Mouse (Mus musculus) limb, embryonic 13.5 days (tissue): Measurements from ENCODE around the gene Epop. TPM values are rescaled to one million over a fixed set of nuclear protein-coding genes. Genes with fewer than 3 reads are reported as not detected.
"Not testable (repeated sequence)": the region's sequence is repeated elsewhere in the genome, so short reads cannot be mapped to it uniquely, and the experiment has no call there.

Experiments used
- ATAC-seq: fragments of 200-750 bp; cut with Nextera tagmentation; 2 replicates; pipeline ENCODE4 v1.8.0; 2017; ENCODE audit warnings: low read depth, moderate number of reproducible peaks, moderate TSS enrichment; ENCODE audit not compliant: low FRiP score
- H3K27ac ChIP-seq: fragments of 300-500 bp; sonication (generic); 2 replicates; pipeline ENCODE4 v1.5.1; 2015; ENCODE audit warnings: inconsistent platforms, mild to moderate bottlenecking, moderate library complexity
- H3K27me3 ChIP-seq: fragments of 300-500 bp; sonication (generic); 2 replicates; pipeline ENCODE4 v1.6.1; 2015; ENCODE audit warnings: mild to moderate bottlenecking, inconsistent platforms
- H3K36me3 ChIP-seq: fragments of 300-500 bp; sonication (generic); 2 replicates; pipeline ENCODE4 v1.6.1; 2015; ENCODE audit warnings: inconsistent platforms, mild to moderate bottlenecking, moderate library complexity
- H3K4me1 ChIP-seq: fragments of 300-500 bp; sonication (generic); 2 replicates; pipeline ENCODE4 v1.6.1; 2015; ENCODE audit warnings: inconsistent platforms
- H3K4me2 ChIP-seq: fragments of 300-500 bp; sonication (generic); replicated peaks from 2 replicates; pipeline ENCODE4 v1.6.1; 2015; ENCODE audit warnings: inconsistent platforms, mild to moderate bottlenecking, moderate library complexity
- H3K4me3 ChIP-seq: fragments of 300-500 bp; sonication (generic); 2 replicates; pipeline ENCODE4 v1.5.1; 2015; ENCODE audit warnings: moderate library complexity, mild to moderate bottlenecking, inconsistent platforms
- H3K9ac ChIP-seq: fragments of 300-500 bp; sonication (generic); 2 replicates; pipeline ENCODE4 v1.6.1; 2015; ENCODE audit warnings: mild to moderate bottlenecking, inconsistent platforms
- H3K9me3 ChIP-seq: fragments of 300-500 bp; sonication (generic); 2 replicates; pipeline ENCODE4 v1.6.1; 2016; ENCODE audit warnings: inconsistent platforms
- WGBS: fragments of 180-500 bp; shearing (Covaris S2); methylation state at CpG from one replicate; pipeline ENCODE4 v1.1.7; 2015; 5-methylcytosine and 5-hydroxymethylcytosine counted together
- polyA plus RNA-seq: library from polyadenylated mRNA; unstranded; fragments of >200 nt; fragmentation: Nextera tagmentation; extraction: Ambion mirVana; gene quantifications from 2 replicates; pipeline ENCODE4 v1.2.1, GENCODE M21; 2015

The Epop gene
- polyA plus RNA-seq, 1 experiment from 2014 or later, result 4.6 TPM

- Histone ChIP-seq H3K9me3 (no peaks in the 10 kb centered on the region), H3K9ac (peak overlapping the region; percentile 88), H3K36me3 (no peaks in the 10 kb centered on the region), H3K27ac (peak overlapping the region; percentile 65; the same call in 1 of the 2 replicates), H3K4me1 (peaks cover 37% of the 10 kb centered on the region), H3K4me2 (peak overlapping the region; percentile 92), H3K27me3 (peaks cover 21% of the 10 kb centered on the region), H3K4me3 (peak overlapping the region; percentile 90)
- WGBS, result 9% methylated on average over 13 of the region's 13 CpGs
- ATAC-seq, result no peak
Measured at GRCm38 (mm10) chr11:97659267-97659989, 29.9 kb upstream of the Epop start.

- WGBS, result 59% methylated on average over 11 of the region's 11 CpGs
- Histone ChIP-seq H3K27me3 (peaks cover 21% of the 10 kb centered on the region), H3K9me3 (no peaks in the 10 kb centered on the region), H3K9ac (no peak overlapping the region), H3K4me3 (peak overlapping the region; percentile 90), H3K27ac (no peak overlapping the region), H3K4me1 (peaks cover 36% of the 10 kb centered on the region), H3K36me3 (no peaks in the 10 kb centered on the region), H3K4me2 (peak overlapping the region; percentile 92)
- no peak for ATAC-seq
Measured at GRCm38 (mm10) chr11:97658751-97659266, 29.3 kb upstream of the Epop start.

GRCm38 (mm10) chr11:97657967-97658366 is 28.5 kb upstream of the Epop start:
- not testable (repeated sequence) for H3K27ac ChIP-seq, H3K4me2 ChIP-seq, H3K9me3 ChIP-seq, ATAC-seq, H3K4me3 ChIP-seq, H3K9ac ChIP-seq, H3K36me3 ChIP-seq
- Histone ChIP-seq H3K4me1 (peaks cover 36% of the 10 kb centered on the region), H3K27me3 (peaks cover 21% of the 10 kb centered on the region)
- 92% methylated on average over 6 of the region's 6 CpGs for WGBS

GRCm38 (mm10) chr11:97657184-97657945 is 27.9 kb upstream of the Epop start:
- Histone ChIP-seq H3K27ac (no peak overlapping the region), H3K4me1 (peaks cover 32% of the 10 kb centered on the region), H3K27me3 (peaks cover 18% of the 10 kb centered on the region), H3K4me3 (no peak overlapping the region), H3K4me2 (no peak overlapping the region), H3K36me3 (no peaks in the 10 kb centered on the region), H3K9me3 (peaks cover 3% of the 10 kb centered on the region; the same call in 1 of the 2 replicates), H3K9ac (no peak overlapping the region)
- ATAC-seq, result no peak
- 28% methylated on average over 5 of the region's 6 CpGs for WGBS

- ATAC-seq, result no peak
- peaks cover 9% of the 10 kb centered on the region for H3K27me3 ChIP-seq
- H3K36me3 ChIP-seq, result no peaks in the 10 kb centered on the region
- peaks cover 22% of the 10 kb centered on the region for H3K4me1 ChIP-seq
- no peak overlapping the region for H3K4me3 ChIP-seq
- H3K9me3 ChIP-seq, result peaks cover 3% of the 10 kb centered on the region; the same call in 1 of the 2 replicates
- H3K9ac ChIP-seq, result no peak overlapping the region
- H3K4me2 ChIP-seq, result no peak overlapping the region
- 75% methylated on average over 14 of the region's 14 CpGs for WGBS
- H3K27ac ChIP-seq, result no peak overlapping the region
Measured at GRCm38 (mm10) chr11:97656269-97656971, 26.9 kb upstream of the Epop start.

- Histone ChIP-seq H3K27me3 (no peaks in the 10 kb centered on the region), H3K9me3 (peaks cover 3% of the 10 kb centered on the region; the same call in 1 of the 2 replicates), H3K36me3 (no peaks in the 10 kb centered on the region), H3K4me3 (no peak overlapping the region), H3K4me1 (peaks cover 10% of the 10 kb centered on the region), H3K4me2 (no peak overlapping the region), H3K9ac (no peak overlapping the region), H3K27ac (no peak overlapping the region)
- ATAC-seq, result no peak
- WGBS, result 90% methylated on average over 2 of the region's 2 CpGs
Measured at GRCm38 (mm10) chr11:97654210-97654609, 24.7 kb upstream of the Epop start.

- WGBS, result 80% methylated on average over 11 of the region's 11 CpGs
- H3K4me2 ChIP-seq, H3K9ac ChIP-seq, H3K4me1 ChIP-seq, ATAC-seq, H3K4me3 ChIP-seq, H3K36me3 ChIP-seq, H3K9me3 ChIP-seq, H3K27me3 ChIP-seq, H3K27ac ChIP-seq: not testable (repeated sequence)
Measured at GRCm38 (mm10) chr11:97653376-97653775, 23.9 kb upstream of the Epop start.

- 52% methylated on average over 5 of the region's 5 CpGs for WGBS
- Histone ChIP-seq H3K9me3 (peaks cover 3% of the 10 kb centered on the region; the same call in 1 of the 2 replicates), H3K27ac (no peak overlapping the region), H3K9ac (no peak overlapping the region), H3K27me3 (no peaks in the 10 kb centered on the region), H3K4me3 (no peak overlapping the region), H3K4me2 (no peak overlapping the region), H3K36me3 (no peaks in the 10 kb centered on the region), H3K4me1 (peaks cover 4% of the 10 kb centered on the region; the same call in 1 of the 2 replicates)
- no peak for ATAC-seq
Measured at GRCm38 (mm10) chr11:97650341-97650740, 20.8 kb upstream of the Epop start.

GRCm38 (mm10) chr11:97648541-97648940 is 19.0 kb upstream of the Epop start:
- H3K9ac ChIP-seq, H3K27ac ChIP-seq, H3K9me3 ChIP-seq, H3K4me3 ChIP-seq, H3K4me1 ChIP-seq, H3K36me3 ChIP-seq, ATAC-seq, H3K27me3 ChIP-seq, H3K4me2 ChIP-seq: not testable (repeated sequence)
- WGBS, result 80% methylated on average over 4 of the region's 4 CpGs

GRCm38 (mm10) chr11:97644834-97645233 is 15.3 kb upstream of the Epop start:
- WGBS, result 2% methylated on average over 6 of the region's 6 CpGs
- Histone ChIP-seq H3K9me3 (no peaks in the 10 kb centered on the region), H3K27me3 (no peaks in the 10 kb centered on the region), H3K4me1 (0 out of 2 replicates have a peak, but pooled peaks cover under 1% of the 10 kb centered on the region), H3K36me3 (no peaks in the 10 kb centered on the region), H3K4me2 (no peak overlapping the region), H3K9ac (no peak overlapping the region), H3K4me3 (no peak overlapping the region), H3K27ac (no peak overlapping the region)
- ATAC-seq, result no peak

GRCm38 (mm10) chr11:97643380-97644055 is 14.0 kb upstream of the Epop start:
- Histone ChIP-seq H3K4me1 (no peaks in the 10 kb centered on the region), H3K4me3 (no peak overlapping the region), H3K9me3 (no peaks in the 10 kb centered on the region), H3K27ac (no peak overlapping the region), H3K27me3 (no peaks in the 10 kb centered on the region), H3K4me2 (no peak overlapping the region), H3K9ac (no peak overlapping the region), H3K36me3 (no peaks in the 10 kb centered on the region)
- 88% methylated on average over 8 of the region's 8 CpGs for WGBS
- ATAC-seq, result no peak
